Mouse (Mus musculus): ENCODE data around the gene Ccl20. TPM values are rescaled to one million over a fixed set of nuclear protein-coding genes. Genes with fewer than 3 reads are reported as not detected.
A peak's percentile ranks its signal among the peaks of the same experiment; 100 is the strongest.

Ccl20 gene
- polyA plus RNA-seq, 1 experiment from 2014 or later, result not detected

GRCm38 (mm10) chr1:83142055-83142454, 25.5 kb downstream of the Ccl20 start:
- Histone ChIP-seq H3K27ac (replicated peaks) (no peak overlapping the region), H3K27me3 (replicated peaks) (no peaks in the 10 kb centered on the region), H3K9ac (replicated peaks) (no peak overlapping the region), H3K4me1 (no peaks in the 10 kb centered on the region), H3K36me3 (no peaks in the 10 kb centered on the region), H3K4me3 (replicated peaks) (no peak overlapping the region), H3K9me3 (replicated peaks) (no peaks in the 10 kb centered on the region), H3K4me2 (no peak overlapping the region)
- ATAC-seq (ENCODE audit: low FRiP score), result no peak
- WGBS, result 88% methylated on average over 5 of the region's 5 CpGs

- WGBS, result 96% methylated on average over 2 of the region's 2 CpGs
- Histone ChIP-seq H3K27ac (replicated peaks) (no peak overlapping the region), H3K9me3 (replicated peaks) (no peaks in the 10 kb centered on the region), H3K4me2 (no peak overlapping the region), H3K9ac (replicated peaks) (no peak overlapping the region), H3K27me3 (replicated peaks) (no peaks in the 10 kb centered on the region), H3K4me3 (replicated peaks) (no peak overlapping the region), H3K4me1 (no peaks in the 10 kb centered on the region), H3K36me3 (no peaks in the 10 kb centered on the region)
- ATAC-seq (ENCODE audit: low FRiP score), result no peak
Measured at GRCm38 (mm10) chr1:83146547-83146946, 30.0 kb downstream of the Ccl20 start.

GRCm38 (mm10) chr1:83150227-83150626, 33.7 kb downstream of the Ccl20 start:
- Histone ChIP-seq H3K4me3 (replicated peaks) (no peak overlapping the region), H3K9ac (replicated peaks) (no peak overlapping the region), H3K9me3 (replicated peaks) (no peaks in the 10 kb centered on the region), H3K4me2 (no peak overlapping the region), H3K27ac (replicated peaks) (no peak overlapping the region), H3K36me3 (no peaks in the 10 kb centered on the region), H3K27me3 (replicated peaks) (no peaks in the 10 kb centered on the region), H3K4me1 (no peaks in the 10 kb centered on the region)
- 78% methylated on average over 3 of the region's 3 CpGs for WGBS
- no peak for ATAC-seq (ENCODE audit: low FRiP score)

GRCm38 (mm10) chr1:83152961-83153360, 36.4 kb downstream of the Ccl20 start:
- Histone ChIP-seq H3K36me3 (no peaks in the 10 kb centered on the region), H3K27me3 (replicated peaks) (no peaks in the 10 kb centered on the region), H3K9me3 (replicated peaks) (no peaks in the 10 kb centered on the region), H3K4me3 (replicated peaks) (no peak overlapping the region), H3K9ac (replicated peaks) (no peak overlapping the region), H3K27ac (replicated peaks) (no peak overlapping the region), H3K4me1 (no peaks in the 10 kb centered on the region), H3K4me2 (no peak overlapping the region)
- no peak for ATAC-seq (ENCODE audit: low FRiP score)
- 83% methylated on average over 3 of the region's 3 CpGs for WGBS

- no peak for ATAC-seq (ENCODE audit: low FRiP score)
Measured at GRCm38 (mm10) chr1:83156876-83157275, 40.3 kb downstream of the Ccl20 start.

GRCm38 (mm10) chr1:83159603-83160002, 43.0 kb downstream of the Ccl20 start, which contains the start of gene Daw1:
Daw1 (plus strand) TSS chr1:83159752.
- Histone ChIP-seq H3K4me1 (peaks cover 6% of the 10 kb centered on the region), H3K9ac (replicated peaks) (peak within 1 kb of the TSS; percentile 53), H3K4me3 (replicated peaks) (peak within 1 kb of the TSS; percentile 56), H3K36me3 (no peaks in the 10 kb centered on the region), H3K9me3 (replicated peaks) (no peaks in the 10 kb centered on the region), H3K27me3 (replicated peaks) (no peaks in the 10 kb centered on the region), H3K4me2 (peak within 1 kb of the TSS; percentile 81), H3K27ac (replicated peaks) (no peak within 1 kb of the TSS)
- peak; percentile 97 for ATAC-seq (ENCODE audit: low FRiP score)
- WGBS, result under 1% methylated on average over 16 of the region's 16 CpGs

More at GRCm38 (mm10) chr1:83156876-83157275, 40.3 kb downstream of the Ccl20 start:
- Histone ChIP-seq H3K9me3 (replicated peaks) (no peaks in the 10 kb centered on the region), H3K9ac (replicated peaks) (no peak overlapping the region), H3K27me3 (replicated peaks) (no peaks in the 10 kb centered on the region), H3K4me3 (replicated peaks) (no peak overlapping the region), H3K4me1 (peaks cover 6% of the 10 kb centered on the region), H3K36me3 (no peaks in the 10 kb centered on the region), H3K27ac (replicated peaks) (no peak overlapping the region), H3K4me2 (no peak overlapping the region)
- WGBS, result 75% methylated on average over 1 of the region's 1 CpGs

- H3K9ac ChIP-seq (replicated peaks), result no peak overlapping the region
- ATAC-seq (ENCODE audit: low FRiP score), result no peak
- H3K9me3 ChIP-seq (replicated peaks), result no peaks in the 10 kb centered on the region
- H3K27me3 ChIP-seq (replicated peaks), result no peaks in the 10 kb centered on the region
- no peak overlapping the region for H3K4me2 ChIP-seq
- H3K4me3 ChIP-seq (replicated peaks), result no peak overlapping the region
- H3K27ac ChIP-seq (replicated peaks), result no peak overlapping the region
- H3K36me3 ChIP-seq, result no peaks in the 10 kb centered on the region
- peaks cover 6% of the 10 kb centered on the region for H3K4me1 ChIP-seq
- WGBS, result 77% methylated on average over 3 of the region's 3 CpGs
Measured at GRCm38 (mm10) chr1:83161658-83162057, 45.1 kb downstream of the Ccl20 start.

- Histone ChIP-seq H3K4me3 (replicated peaks) (no peak overlapping the region), H3K36me3 (no peaks in the 10 kb centered on the region), H3K27me3 (replicated peaks) (no peaks in the 10 kb centered on the region), H3K9ac (replicated peaks) (no peak overlapping the region), H3K4me2 (no peak overlapping the region), H3K9me3 (replicated peaks) (no peaks in the 10 kb centered on the region), H3K27ac (replicated peaks) (no peak overlapping the region), H3K4me1 (peaks cover 6% of the 10 kb centered on the region)
- WGBS, result 87% methylated on average over 3 of the region's 3 CpGs
- no peak for ATAC-seq (ENCODE audit: low FRiP score)
Measured at GRCm38 (mm10) chr1:83164027-83164426, 47.5 kb downstream of the Ccl20 start.

Other genes with a start within 250 kb of the Ccl20 start
- gene A030005L19Rik, start 203.4 kb upstream of the Ccl20 start, polyA plus RNA-seq (2015; fragmentation: Nextera tagmentation; extraction: Ambion mirVana), result 0.26 TPM in 1 of 2 replicates, not detected in the other
- gene A030014E15Rik, start 191.8 kb upstream of the Ccl20 start, polyA plus RNA-seq (2015; fragmentation: Nextera tagmentation; extraction: Ambion mirVana), result not detected in 2 replicates
- gene Gm6217, start 185.4 kb upstream of the Ccl20 start, polyA plus RNA-seq (2015; fragmentation: Nextera tagmentation; extraction: Ambion mirVana), result not detected in 2 replicates
- not detected in 2 replicates for gene A030003K21Rik, start 173.4 kb upstream of the Ccl20 start, polyA plus RNA-seq (2015; fragmentation: Nextera tagmentation; extraction: Ambion mirVana)
- not detected in 2 replicates for gene Gm7544, start 160.8 kb upstream of the Ccl20 start, polyA plus RNA-seq (2015; fragmentation: Nextera tagmentation; extraction: Ambion mirVana)
- not detected in 2 replicates for gene Gm47955, start 156.5 kb upstream of the Ccl20 start, polyA plus RNA-seq (2015; fragmentation: Nextera tagmentation; extraction: Ambion mirVana)
- not detected in 2 replicates for gene Gm47959, start 116.2 kb upstream of the Ccl20 start, polyA plus RNA-seq (2015; fragmentation: Nextera tagmentation; extraction: Ambion mirVana)
- 0.75 and 1.1 TPM in 2 replicates for gene Slc19a3, start 78.3 kb upstream of the Ccl20 start, polyA plus RNA-seq (2015; fragmentation: Nextera tagmentation; extraction: Ambion mirVana)
- gene Krtap28-10, start 74.3 kb upstream of the Ccl20 start, polyA plus RNA-seq (2015; fragmentation: Nextera tagmentation; extraction: Ambion mirVana), result not detected in 2 replicates
- gene Gm47969, start 71.8 kb upstream of the Ccl20 start, polyA plus RNA-seq (2015; fragmentation: Nextera tagmentation; extraction: Ambion mirVana), result not detected in 2 replicates
- gene A030005K14Rik, start 57.4 kb upstream of the Ccl20 start, polyA plus RNA-seq (2015; fragmentation: Nextera tagmentation; extraction: Ambion mirVana), result not detected in 2 replicates
- gene Krtap28-13, start 55.8 kb upstream of the Ccl20 start, polyA plus RNA-seq (2015; fragmentation: Nextera tagmentation; extraction: Ambion mirVana), result not detected in 2 replicates
- 1.2 and 1.4 TPM in 2 replicates for gene Daw1, start 43.0 kb downstream of the Ccl20 start, polyA plus RNA-seq (2015; fragmentation: Nextera tagmentation; extraction: Ambion mirVana)